Mouse (Mus musculus) kidney, adult 2 months (tissue): ENCODE data around the gene Dlgap1. TPM values are rescaled to one million over a fixed set of nuclear protein-coding genes. Genes with fewer than 3 reads are reported as not detected.

Experiments used
- DNase-seq: peaks from one replicate; pipeline ENCODE4 v3.0.0; 2021
- H3K27ac ChIP-seq: fragments of 200-500 bp; 2 replicates; pipeline ENCODE4 v1.5.1; 2012; ENCODE audit warnings: low read depth, low read length, control low read depth, inconsistent platforms; ENCODE audit not compliant: insufficient read depth
- H3K27me3 ChIP-seq: fragments of 200-500 bp; replicated peaks from 2 replicates; pipeline ENCODE4 v1.6.1; 2012; ENCODE audit warnings: mild to moderate bottlenecking, moderate library complexity, low read length, inconsistent platforms; ENCODE audit not compliant: control insufficient read depth, insufficient read depth
- H3K36me3 ChIP-seq: fragments of 200-500 bp; 2 replicates; pipeline ENCODE4 v1.6.1; 2012; ENCODE audit warnings: mild to moderate bottlenecking, moderate library complexity, low read length, inconsistent platforms; ENCODE audit not compliant: control insufficient read depth, insufficient read depth
- H3K4me1 ChIP-seq: fragments of 200-500 bp; 2 replicates; pipeline ENCODE4 v1.6.1; 2011; ENCODE audit warnings: low read length; ENCODE audit not compliant: control insufficient read depth, insufficient read depth
- H3K4me3 ChIP-seq: fragments of 200-500 bp; 2 replicates; pipeline ENCODE4 v1.5.1; 2011; ENCODE audit warnings: mild to moderate bottlenecking, low read depth, low read length, control low read depth; ENCODE audit not compliant: insufficient read depth
- CTCF ChIP-seq: fragments of 200-500 bp; conservative IDR thresholded peaks from 2 replicates; pipeline ENCODE4 v1.5.1; 2011; ENCODE audit warnings: low read depth, mild to moderate bottlenecking, control low read depth, low read length, moderate library complexity, mixed read lengths; ENCODE audit not compliant: insufficient read depth, insufficient read length
- POLR2A ChIP-seq: fragments of 200-500 bp; IDR thresholded peaks from one replicate; pipeline ENCODE4 v1.6.1; 2011; ENCODE audit warnings: low read depth, low read length, control low read depth
- WGBS: fragments of 180-500 bp; shearing (Covaris S2); methylation state at CpG from one replicate; pipeline ENCODE4 v1.1.7; 2018; 5-methylcytosine and 5-hydroxymethylcytosine counted together
- polyA plus RNA-seq: library from polyadenylated mRNA; depleted of rRNA; stranded (reverse); fragments of >200 nt; gene quantifications from 2 replicates; pipeline ENCODE4 v1.2.3, GENCODE M21; 2012

The Dlgap1 gene
- polyA plus RNA-seq, 1 experiment = 0.55 TPM

DNA sequence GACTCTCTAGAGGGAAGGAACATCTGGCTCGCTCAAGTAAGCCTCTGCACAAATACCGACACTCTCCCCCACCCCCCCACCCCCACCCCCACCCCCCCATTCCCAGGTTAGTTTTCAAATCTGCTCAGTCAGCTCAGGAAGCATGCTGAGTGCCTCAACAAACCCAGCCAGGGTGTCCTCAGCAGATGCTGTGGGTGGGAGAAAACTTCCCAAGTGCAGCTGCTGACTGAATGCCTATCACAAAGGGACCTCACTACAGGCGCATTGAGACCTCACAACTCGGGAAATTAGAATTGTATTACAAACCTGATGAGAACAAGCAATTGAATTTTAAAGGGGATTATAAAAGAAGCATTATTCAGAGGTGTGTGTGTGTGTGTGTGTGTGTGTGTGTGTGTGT, 538.9 kb downstream of the Dlgap1 start:
- 60% methylated on average over 4 of the region's 4 CpGs for WGBS
- no peak overlapping the region for H3K27ac ChIP-seq
- H3K27me3 ChIP-seq = no peaks in the 10 kb centered on the region
- no peak for DNase-seq
- H3K4me1 ChIP-seq = no peaks in the 10 kb centered on the region
- no peak overlapping the region for H3K4me3 ChIP-seq
- TF ChIP-seq CTCF = no peak
- TF ChIP-seq POLR2A = no peak
- no peaks in the 10 kb centered on the region for H3K36me3 ChIP-seq

DNA sequence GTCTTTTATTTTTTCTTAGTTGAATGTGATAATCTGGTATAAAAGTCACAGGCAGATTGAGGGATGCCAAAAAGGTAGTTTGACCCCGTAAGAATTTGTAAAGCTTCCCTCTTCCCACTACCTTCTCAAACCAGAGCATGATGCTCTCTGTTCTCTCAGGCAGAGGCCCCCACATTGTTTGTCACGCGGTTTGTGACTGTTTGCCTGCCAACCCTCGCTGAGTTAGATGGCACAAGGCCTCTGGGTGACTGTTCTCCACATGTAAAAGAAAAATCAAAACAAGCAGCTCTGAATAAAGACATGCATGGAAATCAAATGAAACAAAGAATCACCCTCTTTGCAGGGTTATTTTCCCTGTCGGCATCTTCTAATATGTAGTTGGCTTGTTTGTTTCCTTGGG, 541.6 kb downstream of the Dlgap1 start:
- WGBS = 85% methylated on average over 5 of the region's 5 CpGs
- no peak overlapping the region for H3K27ac ChIP-seq
- TF ChIP-seq CTCF (no peak), POLR2A (no peak)
- no peak for DNase-seq
- H3K4me3 ChIP-seq = no peak overlapping the region
- H3K27me3 ChIP-seq = no peaks in the 10 kb centered on the region
- no peaks in the 10 kb centered on the region for H3K36me3 ChIP-seq
- no peaks in the 10 kb centered on the region for H3K4me1 ChIP-seq

DNA sequence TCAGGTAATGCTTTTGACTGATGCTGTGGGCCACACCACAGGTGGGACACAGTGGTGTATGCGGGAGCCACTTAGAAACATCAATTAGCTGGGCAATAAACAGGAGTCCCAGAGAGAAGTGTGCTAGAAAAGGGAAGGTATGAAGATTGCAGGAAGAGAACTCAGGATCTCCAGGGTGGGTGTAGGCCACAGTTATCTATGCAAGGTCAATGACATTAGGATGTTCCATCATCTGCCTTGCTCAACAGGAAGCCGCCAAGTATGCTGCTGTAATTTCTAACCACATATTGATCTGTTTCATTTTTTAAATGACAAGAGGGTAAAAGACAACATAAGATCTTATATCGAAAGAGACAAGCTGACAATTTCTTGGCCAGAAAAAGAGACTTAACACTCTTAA, 542.5 kb downstream of the Dlgap1 start:
- WGBS = 91% methylated on average over 3 of the region's 3 CpGs
- TF ChIP-seq POLR2A (no peak), CTCF (no peak)

DNA sequence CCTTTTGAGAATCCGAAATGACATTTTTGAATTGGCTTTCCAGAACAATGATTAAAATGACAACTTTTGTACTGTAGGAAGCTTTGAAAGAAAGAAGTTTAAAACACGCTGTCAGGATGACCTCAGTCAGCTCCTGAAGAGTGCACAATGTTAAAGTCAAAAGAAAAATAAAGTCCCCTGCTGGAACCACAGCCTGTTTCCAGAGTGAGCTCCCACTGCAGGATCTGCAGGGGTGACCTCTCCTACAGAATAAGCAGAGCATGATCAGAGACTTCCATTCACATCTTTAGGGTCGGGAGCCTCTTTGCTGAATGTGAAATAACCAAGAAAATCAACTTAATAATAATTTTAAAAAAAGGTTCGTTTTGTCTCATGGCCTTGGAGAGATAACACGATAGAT, 544.9 kb downstream of the Dlgap1 start:
- no peak for DNase-seq
- no peaks in the 10 kb centered on the region for H3K27me3 ChIP-seq
- TF ChIP-seq CTCF (no peak), POLR2A (no peak)
- no peak overlapping the region for H3K4me3 ChIP-seq
- no peaks in the 10 kb centered on the region for H3K36me3 ChIP-seq
- no peaks in the 10 kb centered on the region for H3K4me1 ChIP-seq
- 82% methylated on average over 5 of the region's 5 CpGs for WGBS
- H3K27ac ChIP-seq = no peak overlapping the region

More for the DNA sequence above, 542.5 kb downstream of the Dlgap1 start:
- Histone ChIP-seq H3K36me3 (no peaks in the 10 kb centered on the region), H3K4me1 (no peaks in the 10 kb centered on the region), H3K27ac (no peak overlapping the region), H3K27me3 (no peaks in the 10 kb centered on the region), H3K4me3 (no peak overlapping the region)
- DNase-seq = no peak

DNA sequence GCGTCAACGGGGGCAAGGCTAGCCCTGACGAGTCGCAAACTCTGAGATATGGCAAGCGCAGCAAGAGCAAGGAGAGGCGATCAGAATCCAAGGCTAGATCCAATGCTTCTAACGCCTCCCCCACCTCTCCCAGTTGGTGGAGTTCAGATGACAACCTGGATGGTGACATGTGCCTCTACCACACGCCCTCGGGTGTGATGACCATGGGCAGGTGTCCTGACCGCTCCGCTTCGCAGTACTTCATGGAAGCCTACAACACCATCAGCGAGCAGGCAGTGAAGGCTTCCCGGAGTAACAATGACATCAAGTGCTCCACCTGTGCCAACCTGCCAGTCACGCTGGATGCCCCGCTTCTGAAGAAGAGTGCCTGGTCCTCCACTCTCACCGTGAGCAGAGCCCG, 547.6 kb downstream of the Dlgap1 start:
- no peak for TF ChIP-seq POLR2A
- no peak for TF ChIP-seq CTCF
- Histone ChIP-seq H3K27ac (no peak overlapping the region), H3K27me3 (no peaks in the 10 kb centered on the region), H3K36me3 (no peaks in the 10 kb centered on the region), H3K4me3 (no peak overlapping the region), H3K4me1 (no peaks in the 10 kb centered on the region)
- WGBS = 94% methylated on average over 18 of the region's 18 CpGs
- DNase-seq = no peak

DNA sequence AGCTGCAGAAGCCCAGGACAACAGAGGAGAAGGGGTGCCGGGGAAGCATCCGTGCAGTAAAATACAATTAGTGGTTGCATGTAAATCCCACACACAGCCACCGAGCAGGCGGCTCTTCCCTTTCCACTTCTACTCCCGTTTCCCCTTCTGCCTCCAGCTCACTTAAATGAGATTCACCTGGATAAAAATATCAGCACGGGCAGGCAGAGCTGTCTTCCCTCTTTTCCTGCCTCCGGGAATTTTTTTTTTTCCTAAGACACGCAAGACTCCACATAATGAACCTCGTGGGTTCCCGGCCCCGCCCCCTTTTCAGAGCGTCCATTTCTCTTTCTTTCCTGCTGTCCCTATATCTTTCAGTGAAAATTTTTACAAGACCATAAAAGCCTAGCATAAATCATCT, 548.5 kb downstream of the Dlgap1 start:
- no peaks in the 10 kb centered on the region for H3K27me3 ChIP-seq
- no peak for TF ChIP-seq POLR2A
- TF ChIP-seq CTCF = no peak
- 83% methylated on average over 12 of the region's 12 CpGs for WGBS
- H3K4me1 ChIP-seq = no peaks in the 10 kb centered on the region
- H3K27ac ChIP-seq = no peak overlapping the region
- DNase-seq = no peak
- no peaks in the 10 kb centered on the region for H3K36me3 ChIP-seq
- no peak overlapping the region for H3K4me3 ChIP-seq

DNA sequence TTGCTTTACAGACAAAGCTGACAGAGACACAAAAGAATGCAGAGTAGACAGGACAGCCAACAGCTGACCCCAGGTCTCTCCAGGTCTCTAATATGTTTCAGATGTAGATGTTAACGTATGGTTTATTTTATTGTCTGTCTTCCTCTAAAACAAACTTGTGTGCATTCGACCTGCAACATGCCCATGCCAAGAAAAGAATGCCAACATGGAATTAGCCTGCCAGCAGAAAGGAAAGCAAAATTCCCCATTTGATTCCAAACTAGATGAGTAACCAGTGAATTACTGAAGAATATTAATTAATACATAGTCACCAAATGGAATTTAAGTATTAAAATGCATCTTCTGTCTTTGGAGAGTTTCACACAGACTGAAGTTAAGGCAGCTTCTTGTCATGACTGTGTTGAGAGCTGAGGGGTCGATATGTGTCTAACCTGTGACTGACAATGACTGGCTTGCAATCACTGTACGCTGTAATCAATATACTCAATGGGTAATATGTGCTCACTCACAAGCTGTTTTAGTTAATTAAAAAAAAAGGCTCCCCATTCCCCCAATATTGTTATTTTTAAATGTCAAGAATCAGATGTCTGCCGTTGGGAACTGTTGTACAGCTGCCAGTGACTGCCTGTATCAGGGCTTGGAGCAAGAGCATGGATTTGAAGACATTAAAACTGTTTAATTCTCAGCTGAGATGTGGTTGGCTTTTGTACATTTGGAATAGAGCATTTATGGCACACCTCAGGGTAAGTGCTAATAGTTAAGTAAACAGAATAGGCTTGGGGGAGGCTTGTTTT, 552.4 kb downstream of the Dlgap1 start:
- no peak overlapping the region for H3K4me3 ChIP-seq
- TF ChIP-seq POLR2A (no peak), CTCF (no peak)
- no peak for DNase-seq
- H3K36me3 ChIP-seq = no peaks in the 10 kb centered on the region
- no peaks in the 10 kb centered on the region for H3K4me1 ChIP-seq
- 60% methylated on average over 5 of the region's 5 CpGs for WGBS
- H3K27ac ChIP-seq = no peak overlapping the region
- H3K27me3 ChIP-seq = no peaks in the 10 kb centered on the region
